Mouse (Mus musculus) T-cell, adult 2 months (primary cell): ENCODE results near the gene Adamts6.

Experiments
- DNase-seq: peaks from one replicate; pipeline ENCODE4 v3.0.0; 2022; ENCODE audit warnings: low spot score

Adamts6 gene

DNA sequence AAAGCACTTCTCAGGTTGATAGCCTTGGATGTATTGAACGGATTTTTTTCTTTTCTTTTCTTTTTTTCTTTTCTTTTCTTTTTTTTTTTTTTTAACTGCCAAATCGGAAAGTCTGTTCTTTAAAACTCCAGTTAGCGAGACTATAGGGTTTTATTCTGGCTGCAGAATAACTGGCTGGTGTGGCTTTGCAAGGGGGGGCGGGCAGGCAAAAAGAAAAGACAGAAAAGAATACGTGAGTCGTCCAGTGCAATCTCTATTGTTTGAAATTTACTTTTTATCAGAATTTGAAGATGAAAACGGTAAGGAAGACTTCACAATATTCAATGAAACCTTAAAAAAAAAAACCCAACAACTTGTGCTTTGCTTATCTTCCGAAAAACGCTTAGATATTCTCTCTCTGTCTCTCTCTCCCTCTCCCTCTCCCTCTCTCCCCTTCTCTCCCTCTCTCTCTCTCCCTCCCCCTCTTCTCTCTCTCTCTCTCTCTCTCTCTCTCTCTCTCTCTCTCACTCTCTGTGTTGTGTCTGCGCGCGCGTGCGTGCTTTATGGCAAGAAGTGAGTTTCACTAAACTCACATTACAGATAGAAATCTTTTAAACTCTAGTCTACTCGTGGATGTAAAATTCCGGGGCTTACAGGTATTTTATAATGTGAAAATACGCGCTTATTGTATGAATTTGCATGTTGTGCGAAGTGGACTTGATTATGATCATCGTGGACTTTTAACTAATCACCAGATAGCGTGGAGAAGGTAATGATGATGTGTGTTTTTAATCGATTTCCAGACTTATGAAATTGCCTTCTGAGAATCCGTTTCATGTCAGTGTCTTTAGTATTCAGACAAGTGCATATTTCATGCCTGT, at the start of gene Adamts6:
Gene Adamts6, plus strand, starts transcription at position 470 of the 860 bp plus-strand sequence.
- DNase-seq: peak; percentile 33

GRCm38 (mm10) chr13:104258997-104259396, 28.6 kb upstream of the Adamts6 start:
- DNase-seq: no peak

GRCm38 (mm10) chr13:104285031-104285431, 2.6 kb upstream of the Adamts6 start:
- DNase-seq: peak; percentile 19

DNA sequence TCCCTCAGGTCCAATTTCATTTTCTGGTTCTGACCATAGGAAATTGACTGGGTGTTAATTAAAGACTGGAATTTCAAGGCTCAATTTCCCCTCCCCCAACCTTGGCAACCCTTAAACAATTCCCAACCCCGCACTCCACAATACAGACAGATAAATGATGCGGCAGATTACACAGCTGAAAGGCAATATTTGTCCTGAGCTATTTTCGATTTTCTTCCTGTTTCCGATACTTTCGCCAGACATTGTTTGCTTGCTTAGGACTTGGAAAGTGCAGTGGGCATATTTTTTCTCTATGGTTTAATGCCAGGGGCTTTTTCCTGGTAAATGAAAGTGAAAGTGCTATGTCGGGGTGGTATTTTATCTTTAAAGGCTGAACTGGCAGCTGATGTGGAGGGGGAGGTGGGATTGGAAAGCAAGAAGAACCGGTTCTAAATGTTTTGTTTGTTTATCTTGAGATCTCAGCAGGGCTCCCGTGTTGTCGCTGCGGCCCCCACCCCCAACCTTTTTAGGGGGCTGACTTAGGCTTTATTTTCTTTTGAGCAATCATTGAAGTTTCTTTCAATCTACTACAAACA, 1.8 kb upstream of the Adamts6 start:
- DNase-seq: peak; percentile 55

- no peak for DNase-seq
Observed at GRCm38 (mm10) chr13:104286336-104286735, 1.3 kb upstream of the Adamts6 start.

DNA sequence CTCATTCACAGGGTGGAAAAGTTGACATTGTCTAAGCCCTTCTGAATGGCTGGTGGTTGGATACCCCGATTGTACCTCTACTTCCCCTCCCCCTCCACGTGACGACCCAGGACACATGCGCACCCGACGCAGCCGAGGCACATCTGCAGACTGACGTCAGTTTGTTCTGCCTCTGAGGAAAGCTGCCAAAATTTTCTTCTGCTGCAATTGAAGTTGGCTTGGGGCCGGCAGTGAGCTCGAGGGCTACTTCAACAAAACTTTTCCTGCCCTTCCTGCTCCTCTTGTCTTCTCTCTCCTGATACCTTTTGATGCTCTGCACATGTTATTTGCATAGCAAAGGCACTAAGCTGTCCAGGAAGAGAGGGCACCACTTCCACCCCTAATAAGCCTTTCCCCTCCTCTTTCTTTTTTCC, 732 bp upstream of the Adamts6 start:
- peak; percentile 92 for DNase-seq

GRCm38 (mm10) chr13:104288226-104288859, 708 bp downstream of the Adamts6 start:
- no peak for DNase-seq

DNA sequence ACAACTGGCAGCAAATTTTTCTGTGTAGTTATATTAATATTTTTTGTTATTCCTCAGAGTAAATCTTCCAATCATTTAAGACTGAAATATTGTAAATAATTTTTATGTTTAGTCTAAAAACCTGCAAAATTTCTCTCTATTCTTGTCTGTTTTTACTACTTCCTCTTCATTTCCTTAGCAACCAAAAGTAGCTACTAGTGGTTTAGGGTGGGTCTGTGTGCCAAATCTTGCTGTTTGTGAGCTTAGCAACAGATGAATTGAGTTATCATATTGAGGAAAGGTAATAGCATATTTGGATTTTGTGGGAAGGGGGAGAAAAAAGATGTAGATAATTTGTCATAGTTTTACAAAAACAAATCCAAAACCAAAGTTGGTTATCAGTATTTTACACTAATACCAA, 1.5 kb downstream of the Adamts6 start:
- DNase-seq: peak; percentile 7

DNA sequence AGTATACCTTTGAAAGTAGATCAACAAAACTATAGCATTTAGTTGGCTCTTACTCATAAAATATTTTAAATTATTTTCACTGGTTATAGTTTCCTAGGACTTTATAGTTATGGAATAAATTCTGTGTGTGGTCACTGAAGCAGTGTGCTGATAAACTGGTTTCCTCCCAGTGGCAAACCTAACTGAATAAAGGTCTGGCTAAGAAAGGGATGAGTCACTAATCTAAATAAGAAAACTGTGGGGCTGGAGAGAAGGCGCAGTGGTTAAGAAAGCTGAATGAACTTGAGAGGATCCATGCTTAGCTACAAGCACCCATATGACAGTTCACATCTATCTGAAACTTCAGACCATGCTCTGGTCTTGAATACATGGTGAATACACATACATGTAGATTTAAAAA, 7.8 kb downstream of the Adamts6 start:
- no peak for DNase-seq

DNA sequence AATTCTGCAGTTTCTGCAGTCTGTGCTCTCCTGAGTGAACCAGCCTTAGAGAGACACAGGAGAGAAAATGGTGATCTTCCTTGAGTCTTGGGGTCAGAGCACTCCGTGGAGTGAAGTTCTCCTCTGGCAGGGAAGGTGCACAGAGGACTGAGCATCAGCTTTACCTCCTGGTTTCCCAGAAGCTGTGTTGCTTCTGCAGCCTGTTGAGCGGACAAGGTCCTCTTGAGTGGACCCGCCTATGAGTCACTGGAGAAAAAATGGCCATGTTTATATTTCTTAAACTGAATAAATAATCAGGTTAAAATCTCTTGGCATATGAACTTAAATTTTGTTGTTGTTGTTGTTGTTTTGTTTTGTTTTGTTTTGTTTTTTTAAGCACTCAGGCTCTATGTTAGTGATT, 41.7 kb downstream of the Adamts6 start:
- DNase-seq: no peak

DNA sequence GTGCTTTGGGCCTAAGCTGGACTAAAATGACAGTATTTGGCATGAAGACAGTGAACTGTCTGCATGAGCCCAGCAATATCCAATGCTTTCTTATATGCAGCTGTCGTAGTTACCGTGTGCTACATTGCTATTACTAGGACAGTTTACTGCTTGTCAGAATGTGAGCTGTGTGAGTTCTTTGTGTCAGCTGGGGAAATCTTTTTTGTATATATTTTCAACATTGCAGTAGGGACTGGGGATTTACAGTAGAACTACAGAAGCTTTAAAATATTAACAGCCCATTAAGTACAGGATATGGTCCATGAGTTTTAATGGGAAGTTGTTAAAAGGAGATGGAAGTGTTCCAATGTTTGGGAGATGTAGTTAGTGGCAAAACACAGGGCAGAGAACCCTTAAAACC, 42.1 kb downstream of the Adamts6 start:
- no peak for DNase-seq

- DNase-seq: no peak
Observed at GRCm38 (mm10) chr13:104352590-104352989, 65.0 kb downstream of the Adamts6 start.

GRCm38 (mm10) chr13:104393427-104394356, 106.1 kb downstream of the Adamts6 start:
- no peak for DNase-seq

GRCm38 (mm10) chr13:104397814-104398213, 110.2 kb downstream of the Adamts6 start:
- no peak for DNase-seq

GRCm38 (mm10) chr13:104432734-104433133, 145.1 kb downstream of the Adamts6 start:
- no peak for DNase-seq

- DNase-seq: no peak
Observed at GRCm38 (mm10) chr13:104442559-104442958, 154.9 kb downstream of the Adamts6 start.

DNA sequence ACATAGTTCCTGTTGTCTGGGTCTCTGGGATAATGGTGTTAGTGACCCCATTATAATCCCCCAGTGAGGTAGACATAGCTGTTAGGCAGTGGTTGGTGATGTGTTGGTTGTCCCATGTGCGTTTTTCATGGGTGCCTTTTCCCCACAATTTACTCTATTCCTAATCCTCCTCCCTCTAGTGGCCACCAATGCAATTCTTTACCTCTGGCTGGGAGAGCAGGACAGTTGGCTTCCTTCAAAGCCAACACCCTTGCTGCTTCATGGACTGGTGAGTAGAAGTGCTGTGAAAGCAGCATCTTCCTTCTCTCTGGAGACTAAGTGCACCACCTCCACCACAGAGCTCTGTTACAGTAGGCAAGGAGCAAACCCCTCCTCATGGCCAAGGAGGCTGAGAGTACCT, 157.8 kb downstream of the Adamts6 start:
- DNase-seq: no peak

DNA sequence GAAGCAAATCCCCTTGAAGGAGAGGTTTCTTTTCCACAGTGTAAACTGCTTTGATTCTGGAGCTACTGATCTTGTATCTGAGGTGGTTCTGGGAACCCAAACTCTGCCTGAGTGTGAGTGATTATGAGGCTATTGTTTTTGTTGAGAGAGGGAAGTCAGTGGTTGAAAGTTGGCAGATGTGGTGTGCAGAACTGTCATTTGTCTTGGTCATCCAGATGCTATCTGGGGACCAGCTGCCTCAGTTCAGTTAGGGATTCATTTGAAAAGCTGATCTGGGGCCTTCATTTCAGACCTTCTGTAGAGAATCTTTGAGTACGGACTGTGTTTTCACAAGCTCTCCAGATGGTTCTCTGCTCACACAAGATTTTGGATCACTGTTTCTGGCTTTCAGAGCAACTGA, 159.3 kb downstream of the Adamts6 start:
- no peak for DNase-seq

DNA sequence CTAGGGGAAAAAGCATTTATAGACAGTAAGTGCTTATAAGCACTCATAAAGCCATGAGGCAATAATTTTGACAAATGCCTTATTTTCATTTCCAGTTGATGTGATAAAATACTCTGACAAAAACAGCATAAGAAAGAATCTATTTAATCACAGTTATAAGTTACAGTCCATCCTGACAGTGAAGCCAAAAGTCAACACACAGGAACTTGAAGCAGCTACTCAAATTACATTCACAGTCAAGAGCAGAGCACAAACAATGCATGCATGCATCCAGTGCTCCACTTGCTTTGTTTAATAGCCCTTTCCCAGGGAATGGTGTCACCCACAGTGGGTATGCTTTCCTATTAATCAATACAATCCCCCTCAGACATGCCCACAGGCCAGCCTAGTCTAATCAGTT, 159.8 kb downstream of the Adamts6 start:
- no peak for DNase-seq

DNA sequence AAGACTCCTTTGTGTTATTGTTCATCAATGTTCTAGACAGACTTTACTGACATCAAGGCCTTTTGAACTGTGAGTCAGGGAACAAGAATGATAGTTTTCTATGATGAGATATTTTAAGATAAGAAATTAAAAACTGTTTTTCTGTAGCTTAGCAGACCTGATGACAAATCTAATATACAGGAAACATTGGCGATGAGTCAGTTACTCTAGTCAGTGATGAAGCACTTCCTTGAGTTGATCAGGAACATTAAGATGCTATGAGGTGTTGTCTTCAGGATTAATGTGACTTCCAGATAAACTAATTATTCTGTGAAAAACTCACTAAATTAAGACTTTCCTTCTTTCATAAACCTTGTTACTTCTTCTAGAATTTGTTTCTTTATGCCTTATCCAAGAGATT, 160.7 kb downstream of the Adamts6 start:
- DNase-seq: no peak

DNA sequence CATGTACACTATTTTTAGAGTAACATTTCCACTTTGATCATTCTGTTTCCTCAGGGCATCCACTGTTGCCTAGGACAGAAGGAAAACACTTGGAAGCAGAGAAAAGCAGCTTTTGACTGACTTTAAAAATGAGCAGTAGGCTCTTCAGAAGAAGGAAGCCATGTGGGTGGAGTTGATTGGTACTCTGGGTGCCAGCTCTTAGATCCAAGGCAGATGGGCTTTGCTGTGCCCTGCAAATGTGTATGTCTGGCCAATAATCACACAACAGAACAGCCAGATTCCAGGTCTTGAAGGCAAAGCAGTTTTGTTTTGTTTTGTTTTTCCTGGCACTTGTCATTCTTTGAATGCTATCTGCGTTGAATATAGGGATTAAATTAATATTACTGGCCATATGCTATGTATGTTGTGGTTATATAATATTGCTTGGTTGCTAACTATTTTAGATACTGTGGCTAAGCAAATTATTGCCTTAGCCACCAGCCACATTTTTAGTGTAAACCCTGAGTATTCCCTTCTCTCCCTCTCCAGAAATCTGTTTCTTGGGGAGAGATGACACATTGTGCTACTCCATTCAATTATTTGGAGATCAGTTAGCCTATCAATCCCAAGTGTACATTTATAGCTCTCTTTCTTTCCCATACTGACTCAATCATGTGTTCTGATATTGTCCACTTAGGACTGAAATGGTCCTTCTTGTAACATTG, 165.8 kb downstream of the Adamts6 start:
- no peak for DNase-seq
